Mouse (Mus musculus) inflammation-experienced regulatory T-cells (primary cell): ENCODE measurements around the gene Map4k5. TPM values are rescaled to one million over a fixed set of nuclear protein-coding genes. Genes with fewer than 3 reads are reported as not detected.

ENCODE experiments used
- polyA plus RNA-seq, 2 experiments: library from polyadenylated mRNA; unstranded; fragments of 100-300 nt; shearing (Covaris generic); gene quantifications; one replicate each; pipeline ENCODE4 v1.2.1; 2017

Map4k5 gene
- 10 to 100 TPM in 1 of 2 experiments, 1 to 10 TPM in 1; 5.6 to 10.0 TPM for polyA plus RNA-seq

GRCm38 (mm10) chr12:69892371-69893251, at the start of gene Map4k5, which contains the start of gene Atl1:
Gene Map4k5, minus strand, starts transcription at chr12:69893200.
Gene Atl1, plus strand, starts transcription at chr12:69892614.

GRCm38 (mm10) chr12:69790530-69791505, 102.2 kb downstream of the Map4k5 start, which contains the start of gene Cdkl1:
Gene Cdkl1, minus strand, starts transcription at chr12:69791267.

Other genes with a start within 250 kb of the Map4k5 start
- 10 to 100 TPM; 19.9 to 22.7 TPM for gene Sos2, start 211.3 kb downstream of the Map4k5 start, polyA plus RNA-seq
- 10 to 100 TPM in 1 of 2 experiments, 1 to 10 TPM in 1; 5.4 to 11.4 TPM for gene L2hgdh, start 168.3 kb downstream of the Map4k5 start, polyA plus RNA-seq
- gene Atp5s, start 168.2 kb downstream of the Map4k5 start, polyA plus RNA-seq, result 10 to 100 TPM; 18.8 to 24.8 TPM
- not detected for gene Cdkl1, start 101.9 kb downstream of the Map4k5 start, polyA plus RNA-seq
- gene Atl1, start 586 bp downstream of the Map4k5 start, polyA plus RNA-seq, result 1 to 10 TPM; 1.1 to 1.3 TPM
- 1 to 10 TPM; 7.7 to 9.1 TPM for gene Sav1, start 93.8 kb upstream of the Map4k5 start, polyA plus RNA-seq
- gene Nin, start 220.5 kb upstream of the Map4k5 start, polyA plus RNA-seq, result 10 to 100 TPM; 41.3 to 41.6 TPM